Mouse (Mus musculus) v-Abl transformed pro-B cells (cell line): Measurements from ENCODE around the gene Dynlt1b.
"Not testable (repeated sequence)": the region's sequence is repeated elsewhere in the genome, so short reads cannot be mapped to it uniquely, and the experiment has no call there.

Source experiments
- in situ Hi-C, 2 experiments: fragments of 400-800 bp; cut with MboI; formaldehyde crosslinking; loops; one replicate each; pipeline ENCODE4 v1.15.1; 2025; ENCODE audit not compliant: unreplicated experiment in 2 of 2

The Dynlt1b gene

DNA sequence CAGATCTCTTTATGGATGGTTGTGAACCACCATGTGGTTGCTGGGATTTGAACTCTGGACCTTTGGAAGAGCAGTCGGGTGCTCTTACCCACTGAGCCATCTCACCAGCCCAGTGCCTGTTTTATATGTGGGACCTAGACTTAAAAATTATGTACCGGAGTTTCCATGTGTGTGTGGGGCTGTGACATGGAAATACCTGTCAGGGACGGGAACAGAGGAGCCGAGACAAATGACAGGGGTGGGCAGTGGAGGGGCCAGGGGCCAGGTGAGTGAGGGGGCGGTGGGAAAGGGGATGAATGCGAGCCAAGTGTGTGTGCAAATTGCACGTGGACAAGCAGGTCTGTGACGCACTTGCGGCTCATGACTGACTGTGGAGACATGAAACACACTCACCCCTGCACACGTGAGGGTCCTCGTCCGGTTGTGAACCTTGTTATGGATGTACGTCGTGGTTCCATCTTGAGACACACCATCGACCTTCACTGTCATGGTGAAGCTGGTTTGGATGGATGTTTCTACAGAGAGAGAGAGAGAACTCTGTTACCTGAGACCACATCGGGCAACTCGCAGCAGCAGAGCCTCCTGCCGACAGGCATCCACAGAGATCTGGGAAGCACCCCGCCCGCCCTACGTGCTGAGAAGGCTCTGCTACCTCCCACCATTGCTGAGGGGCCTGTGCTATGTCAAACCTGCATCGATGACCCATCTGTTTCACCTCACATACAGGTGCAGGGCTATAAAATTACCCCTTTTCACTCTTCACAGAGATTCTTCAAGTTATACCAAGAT lies 26.9 kb downstream of the Dynlt1b start:
- in situ Hi-C loops = not testable (repeated sequence)

DNA sequence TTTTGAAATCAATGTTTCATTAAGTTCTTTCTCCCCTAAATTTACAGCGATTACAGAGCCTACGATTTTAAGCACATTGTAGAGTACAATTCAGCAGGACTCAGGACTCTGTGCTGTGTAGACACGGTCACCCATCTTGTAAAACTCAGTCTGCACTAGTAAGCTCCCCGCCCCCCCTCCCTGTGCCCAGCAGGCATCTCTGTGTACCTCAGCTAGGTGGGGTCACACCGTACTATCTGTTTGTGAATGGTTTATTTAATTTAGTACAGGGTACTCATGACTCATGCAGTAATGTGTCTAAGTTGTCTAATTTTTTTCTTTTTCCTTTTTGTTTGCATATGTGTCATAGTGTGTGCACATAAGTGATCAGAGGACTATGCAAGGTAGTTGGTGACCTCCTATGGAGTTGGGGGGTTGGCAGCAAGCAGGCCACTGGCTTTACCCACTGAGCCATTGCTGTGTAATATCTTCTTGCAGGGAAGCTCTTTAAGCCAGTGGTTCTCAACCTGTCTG lies 31.2 kb downstream of the Dynlt1b start:
- in situ Hi-C loops = not testable (repeated sequence)

DNA sequence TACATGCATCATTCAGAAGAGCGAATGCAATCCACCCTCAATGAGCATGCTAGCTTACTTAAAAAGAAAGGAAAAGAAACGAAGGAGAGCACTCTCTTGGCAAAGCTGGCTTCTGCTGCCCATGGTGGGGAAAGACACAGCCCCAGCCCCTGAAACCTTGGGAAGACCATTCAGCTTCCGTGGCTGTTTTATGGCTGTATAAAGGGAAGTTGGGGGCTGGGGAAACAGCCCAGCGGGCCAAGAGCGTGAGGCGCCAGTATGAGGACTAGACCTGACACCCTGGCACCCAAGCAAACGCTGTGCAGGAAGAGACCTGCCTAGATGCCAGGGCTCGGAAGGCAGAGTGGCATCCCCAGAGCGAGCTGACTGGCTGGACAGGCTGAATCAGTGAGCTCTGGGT lies 35.8 kb downstream of the Dynlt1b start:
- in situ Hi-C loops = not testable (repeated sequence)

DNA sequence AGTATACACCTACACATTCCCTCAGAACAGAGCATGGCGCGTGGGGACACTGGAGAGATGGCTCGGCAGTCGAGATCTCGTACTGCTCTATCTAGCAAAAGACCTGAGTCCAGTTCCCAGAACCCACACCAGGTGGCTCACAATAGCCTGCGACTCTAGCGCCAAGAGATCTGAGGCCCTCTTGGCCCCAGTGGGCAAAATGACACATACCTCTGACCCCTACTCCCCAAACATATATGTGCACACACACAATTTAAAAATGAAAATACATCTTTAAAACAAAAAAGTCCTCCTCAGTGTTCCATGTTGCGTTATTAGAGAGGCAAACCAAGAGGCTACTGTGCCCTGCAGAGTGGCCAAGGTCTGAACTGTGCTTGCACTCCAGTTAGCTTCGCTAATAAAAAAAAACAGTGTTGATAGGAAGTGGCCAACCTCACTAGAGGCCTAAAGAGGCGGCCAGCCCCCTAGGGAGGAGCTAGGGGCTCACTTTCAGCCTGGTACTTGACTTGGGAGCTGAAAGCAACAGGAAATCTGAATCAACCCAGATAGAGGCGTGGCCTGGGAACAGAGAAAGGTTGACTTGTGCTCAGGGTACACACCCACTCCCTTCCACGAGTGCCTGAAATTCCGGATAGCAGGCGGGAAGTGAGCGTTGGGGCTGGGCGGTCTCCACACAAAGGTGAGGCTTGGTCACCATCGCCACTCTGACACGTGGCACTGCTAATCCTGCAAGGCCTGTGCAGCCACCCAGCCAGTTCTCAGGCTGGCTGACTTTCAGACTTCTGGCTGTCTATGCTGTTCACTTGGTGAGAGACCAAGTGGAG lies 37.9 kb downstream of the Dynlt1b start:
- in situ Hi-C loops = not testable (repeated sequence)

DNA sequence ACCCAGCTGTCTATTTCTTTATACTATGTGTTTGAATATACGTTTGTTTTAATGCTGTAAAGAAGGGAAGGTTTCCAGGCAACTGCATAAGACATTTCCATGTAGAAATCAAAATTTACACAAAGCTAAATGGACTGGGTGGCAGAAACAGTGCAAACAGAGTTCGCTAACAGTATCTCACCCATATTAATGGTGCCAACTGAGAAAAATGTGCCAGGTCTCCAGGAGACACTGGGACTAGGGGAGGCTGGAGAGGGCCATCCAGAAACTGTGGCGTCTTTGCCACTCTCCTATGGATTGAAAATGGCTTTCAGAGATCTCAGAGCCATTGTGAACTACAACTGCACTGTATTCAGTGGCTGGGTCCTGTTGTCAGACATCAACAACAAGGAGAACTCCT lies 40.1 kb downstream of the Dynlt1b start:
- in situ Hi-C loops = not testable (repeated sequence)

DNA sequence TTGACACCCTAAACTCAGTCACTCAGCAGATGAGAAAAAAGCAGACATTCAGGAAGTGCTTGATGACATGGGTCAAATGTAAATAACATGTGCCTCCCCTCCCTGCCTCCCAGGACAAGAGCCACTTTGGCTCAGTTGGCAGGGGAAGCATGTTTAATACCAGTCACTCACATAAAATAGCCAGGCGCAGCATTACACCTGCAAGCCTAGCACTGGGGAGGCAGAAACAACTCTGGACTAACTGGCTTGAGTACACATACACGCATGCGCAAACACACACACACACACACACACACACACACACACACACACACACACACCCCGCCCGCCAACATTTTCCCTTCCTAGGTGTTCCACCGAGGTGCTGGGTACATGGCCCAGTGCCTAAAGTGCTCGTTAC lies 40.8 kb downstream of the Dynlt1b start:
- in situ Hi-C loops = not testable (repeated sequence)

DNA sequence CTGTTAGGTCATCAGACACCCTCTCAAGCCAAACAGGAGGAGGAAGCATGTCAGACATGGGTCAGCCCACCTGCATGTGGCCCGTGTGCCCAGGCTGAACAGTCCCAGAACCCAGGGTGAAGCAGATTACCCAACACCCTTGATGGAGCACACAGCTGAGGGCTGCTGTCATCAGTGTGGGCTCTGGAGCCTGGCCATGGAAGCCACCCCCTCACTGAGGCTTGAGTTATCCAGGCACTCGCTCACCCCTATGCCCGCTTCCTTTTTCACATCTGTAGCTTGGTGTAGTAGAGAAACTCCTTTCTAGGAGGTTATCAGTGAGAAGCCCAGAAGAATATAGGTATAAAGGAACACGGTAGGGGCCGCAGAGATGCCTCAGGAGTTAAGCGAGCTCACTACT lies 45.4 kb downstream of the Dynlt1b start:
- in situ Hi-C loops = not testable (repeated sequence)

DNA sequence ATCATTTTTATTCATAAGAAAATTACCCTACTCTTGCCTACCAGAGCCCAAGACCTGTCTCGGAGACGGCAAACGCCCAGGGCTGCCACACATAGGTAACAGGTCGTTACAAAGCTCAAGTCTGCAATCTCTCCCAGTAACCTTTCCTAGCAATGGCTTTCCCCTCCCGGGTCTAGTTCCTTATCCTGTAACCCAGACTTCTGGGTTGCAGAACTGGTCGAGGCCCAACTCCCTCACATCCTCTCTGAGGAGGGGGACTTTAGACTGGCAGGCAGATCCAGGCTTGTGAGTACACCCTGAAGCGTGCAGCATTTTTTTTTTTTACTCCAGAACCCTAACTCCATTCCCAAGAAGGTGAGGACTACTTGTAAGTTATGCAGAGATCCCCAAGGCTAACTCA lies 46.0 kb downstream of the Dynlt1b start:
- in situ Hi-C loops = not testable (repeated sequence)

DNA sequence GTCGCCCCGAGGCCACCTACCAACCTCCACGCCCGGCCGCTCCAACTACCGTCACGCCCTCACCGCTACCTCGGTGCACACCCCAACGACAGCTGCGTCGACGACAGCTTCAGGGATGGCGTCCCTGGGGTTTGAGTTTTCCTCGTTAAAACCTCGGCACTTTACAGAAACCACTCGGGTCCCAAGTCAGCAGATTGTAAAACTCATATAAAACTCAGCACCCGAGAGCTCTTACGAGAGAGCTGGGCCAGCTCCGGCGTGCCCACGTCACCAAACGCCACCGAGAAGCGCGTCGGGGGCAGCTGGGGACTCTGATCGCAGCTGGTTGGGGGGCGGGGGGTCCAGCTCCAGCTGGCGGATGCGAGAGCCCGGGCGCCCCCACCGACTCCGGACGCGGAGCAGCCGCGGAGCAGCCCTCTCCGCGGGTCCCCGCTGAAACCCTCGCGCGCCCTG lies 46.6 kb downstream of the Dynlt1b start:
- in situ Hi-C loops = not testable (repeated sequence)

DNA sequence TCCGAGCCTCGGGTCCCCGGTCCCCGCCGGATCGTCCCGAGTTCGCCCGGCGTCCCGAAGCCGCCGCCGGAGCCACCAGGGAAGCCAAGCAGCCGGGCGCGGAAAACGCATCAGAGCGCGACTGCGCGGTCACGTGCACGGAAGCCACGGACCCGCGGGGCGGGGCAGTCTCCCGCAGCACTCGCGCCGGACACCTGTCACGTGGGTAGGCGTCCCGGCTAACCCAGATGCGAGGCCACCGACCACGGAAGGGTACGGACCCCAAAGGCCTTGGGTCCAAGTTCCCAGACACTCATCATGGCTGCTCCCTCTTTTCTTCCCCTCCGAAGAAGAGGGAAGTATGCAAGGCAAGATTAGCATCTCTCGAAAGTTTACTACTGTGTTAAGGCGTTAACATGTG lies 47.1 kb downstream of the Dynlt1b start:
- in situ Hi-C loops = not testable (repeated sequence)

DNA sequence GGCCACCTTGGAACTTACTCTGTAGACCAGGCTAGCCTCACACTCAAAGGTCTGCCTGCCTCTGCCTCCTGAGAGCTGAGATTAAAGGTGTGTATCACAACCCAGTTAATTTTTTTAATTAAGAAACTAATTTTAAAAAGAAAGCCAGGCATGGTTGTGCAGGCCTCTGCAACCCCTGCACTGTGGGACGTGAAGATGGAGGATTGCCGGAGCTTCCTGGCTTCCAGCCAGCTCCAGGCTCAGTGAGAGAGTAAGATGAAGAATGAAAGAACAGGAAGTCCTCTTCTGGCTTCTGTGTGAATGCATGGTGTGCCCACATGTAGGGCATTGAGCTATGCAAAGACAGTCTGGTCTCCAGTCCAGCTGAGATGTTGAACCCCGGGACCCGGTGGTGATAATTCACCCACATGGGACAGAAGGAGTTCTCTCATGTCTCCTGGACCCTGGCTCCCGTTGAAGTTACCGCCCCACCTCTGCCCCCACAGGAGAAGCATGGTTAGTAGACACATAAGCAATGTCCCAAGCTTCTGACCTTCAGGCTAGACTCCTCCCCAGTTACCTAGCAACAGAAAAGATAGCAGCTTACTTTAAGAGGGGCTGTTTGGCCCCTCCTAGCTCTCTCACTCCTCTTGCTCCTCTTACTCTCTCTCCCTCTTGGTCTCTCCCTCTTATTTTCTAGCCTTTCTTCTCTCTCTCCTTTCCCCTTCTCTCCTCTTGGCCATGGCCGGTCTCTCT lies 51.1 kb downstream of the Dynlt1b start:
- in situ Hi-C loops = not testable (repeated sequence)

DNA sequence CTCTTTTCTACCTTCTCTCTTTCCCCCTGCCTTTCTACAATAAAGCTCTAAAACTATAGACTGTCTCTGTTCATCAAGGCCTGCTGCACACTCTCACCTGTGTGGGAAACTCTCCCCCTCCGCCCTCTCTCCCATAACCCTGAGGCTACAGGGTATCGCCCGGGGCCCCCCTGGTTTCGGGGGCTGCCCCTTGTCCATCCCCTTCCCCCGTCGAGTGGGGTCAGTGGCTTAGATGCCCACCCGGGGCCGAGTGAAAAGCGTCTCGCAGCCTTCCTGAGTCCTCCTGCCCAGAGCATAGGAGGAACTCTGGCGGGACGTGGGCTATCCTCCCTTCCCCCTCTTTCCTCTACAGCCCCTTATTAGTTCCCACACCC lies 51.7 kb downstream of the Dynlt1b start:
- in situ Hi-C loops = not testable (repeated sequence)

DNA sequence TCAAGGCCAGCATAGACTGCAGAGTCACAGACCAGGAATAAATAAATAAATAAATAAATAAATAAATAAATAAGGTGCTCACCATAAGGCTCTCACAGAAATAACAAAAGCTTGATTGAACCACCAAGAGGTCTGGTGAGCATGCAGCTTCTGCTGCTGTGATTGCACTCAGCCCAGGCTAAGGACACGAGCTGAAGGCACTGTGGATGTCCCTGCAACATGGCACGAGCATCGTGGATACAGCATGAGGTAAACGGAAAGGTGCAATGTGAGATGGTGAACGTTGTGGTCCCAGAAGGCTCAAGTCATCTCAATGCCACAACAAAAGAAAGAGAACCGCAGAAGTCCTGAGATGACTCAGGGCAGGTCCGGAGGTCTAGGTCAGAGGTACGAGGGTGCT lies 52.3 kb downstream of the Dynlt1b start:
- in situ Hi-C loops = not testable (repeated sequence)
